ENCODE assay signal across 6 mouse cellular contexts in genomic region chr15:8805565-8805964, GRCm38 (mm10).
A peak's percentile ranks its signal among the peaks of the same experiment; 100 is the strongest.
DNase-seq lines count a peak whose midpoint lies in the region; ATAC-seq lines count a peak whose summit lies in the region.
"Not testable (repeated sequence)": the region's sequence is repeated elsewhere in the genome, so short reads cannot be mapped to it uniquely, and the experiment has no call there.

No protein-coding gene starts in this region.

- H3K4me3 ChIP-seq in embryonic facial prominence, embryonic 11.5 days (ENCODE audit: low read depth, low read length); embryonic facial prominence, embryonic 14.5 days (ENCODE audit: low read depth, low read length): not testable (repeated sequence)

- 92% methylated on average over 4 of the region's 5 CpGs for WGBS in embryonic facial prominence, embryonic 11.5 days
- WGBS in embryonic facial prominence, embryonic 14.5 days = 90% methylated on average over 4 of the region's 5 CpGs

- not testable (repeated sequence) for H3K4me1 ChIP-seq in embryonic facial prominence, embryonic 11.5 days (ENCODE audit: control insufficient read depth, insufficient read depth, low read length); embryonic facial prominence, embryonic 14.5 days (ENCODE audit: control insufficient read depth, insufficient read depth, low read length)

- not testable (repeated sequence) for H3K27me3 ChIP-seq in embryonic facial prominence, embryonic 11.5 days (ENCODE audit: control insufficient read depth, insufficient read depth, low read length); embryonic facial prominence, embryonic 14.5 days (replicated peaks; ENCODE audit: control insufficient read depth, insufficient read depth, low read length)

- not testable (repeated sequence) for ATAC-seq in embryonic facial prominence, embryonic 11.5 days (replicated peaks; ENCODE audit: insufficient number of reproducible peaks, low FRiP score, low TSS enrichment, low read depth); embryonic facial prominence, embryonic 14.5 days (ENCODE audit: low read depth)

- H3K9ac ChIP-seq in embryonic facial prominence, embryonic 11.5 days (replicated peaks; ENCODE audit: low read length); embryonic facial prominence, embryonic 14.5 days (ENCODE audit: low read depth, low read length): not testable (repeated sequence)

- 0 out of 2 replicates have a peak overlapping the region, but pooled peaks have one; percentile 11 for H3K27ac ChIP-seq in embryonic facial prominence, embryonic 11.5 days (replicated peaks; ENCODE audit: low read depth, low read length)
- peak overlapping the region; percentile 70 for H3K27ac ChIP-seq in embryonic facial prominence, embryonic 14.5 days (replicated peaks; ENCODE audit: low read depth, low read length)

- H3K9me3 ChIP-seq in embryonic facial prominence, embryonic 11.5 days (replicated peaks; ENCODE audit: control insufficient read depth, low read length); embryonic facial prominence, embryonic 14.5 days (ENCODE audit: control insufficient read depth, low read length): not testable (repeated sequence)

- H3K4me2 ChIP-seq in embryonic facial prominence, embryonic 11.5 days (ENCODE audit: low read depth, low read length); embryonic facial prominence, embryonic 14.5 days (ENCODE audit: low read depth, low read length): not testable (repeated sequence)

- not testable (repeated sequence) for H3K36me3 ChIP-seq in embryonic facial prominence, embryonic 11.5 days (replicated peaks; ENCODE audit: control insufficient read depth, insufficient read depth, low read depth, low read length); embryonic facial prominence, embryonic 14.5 days (ENCODE audit: control insufficient read depth, insufficient read depth, low read length)

- DNase-seq in 3T3-L1 (ENCODE audit: low read depth, low spot score) = peak; percentile 63
- DNase-seq in ES-CJ7 (ENCODE audit: low read depth, low spot score) = peak; percentile 72
- DNase-seq in R1 (ENCODE audit: low read depth, low spot score) = peak; percentile 83
- not testable (repeated sequence) for DNase-seq in embryonic facial prominence, embryonic 11.5 days (ENCODE audit: low spot score); embryonic facial prominence, embryonic 14.5 days (ENCODE audit: low spot score)
- peak; percentile 6 for DNase-seq in heart, adult 11 months
